Mouse (Mus musculus) lung, embryonic 14.5 days (tissue): ENCODE results near the gene Mroh2a. TPM values are rescaled to one million over a fixed set of nuclear protein-coding genes. Genes with fewer than 3 reads are reported as not detected.

ENCODE experiments used
- ATAC-seq: fragments of 200-750 bp; cut with Nextera tagmentation; 2 replicates; pipeline ENCODE4 v1.8.0; 2017; ENCODE audit warnings: mild to moderate bottlenecking, moderate TSS enrichment, moderate library complexity; ENCODE audit not compliant: insufficient read depth
- DNase-seq: peaks from one replicate; pipeline ENCODE4 v3.0.0-alpha.2; 2015
- H3K27ac ChIP-seq: fragments of 300-500 bp; sonication (generic); 2 replicates; pipeline ENCODE4 v1.5.1; 2014; ENCODE audit warnings: low read depth, mild to moderate bottlenecking, moderate library complexity
- H3K27me3 ChIP-seq: fragments of 300-500 bp; sonication (generic); 2 replicates; pipeline ENCODE4 v1.6.1; 2014; ENCODE audit warnings: low read length, control low read depth; ENCODE audit not compliant: insufficient read depth
- H3K36me3 ChIP-seq: fragments of 300-500 bp; sonication (generic); 2 replicates; pipeline ENCODE4 v1.6.1; 2014; ENCODE audit warnings: control low read depth; ENCODE audit not compliant: insufficient read depth
- H3K4me1 ChIP-seq: fragments of 300-500 bp; sonication (generic); 2 replicates; pipeline ENCODE4 v1.6.1; 2014; ENCODE audit warnings: antibody characterized with exemption, control low read depth; ENCODE audit not compliant: insufficient read depth
- H3K4me2 ChIP-seq: fragments of 300-500 bp; sonication (generic); 2 replicates; pipeline ENCODE4 v1.6.1; 2014; ENCODE audit warnings: mild to moderate bottlenecking
- H3K4me3 ChIP-seq: fragments of 300-500 bp; sonication (generic); 2 replicates; pipeline ENCODE4 v1.5.1; 2014; ENCODE audit warnings: low read depth, low read length
- H3K9ac ChIP-seq: fragments of 300-500 bp; sonication (generic); 2 replicates; pipeline ENCODE4 v1.6.1; 2014
- H3K9me3 ChIP-seq: fragments of 300-500 bp; sonication (generic); 2 replicates; pipeline ENCODE4 v1.6.1; 2016; ENCODE audit warnings: low read depth, low read length, control low read depth
- CTCF ChIP-seq: IDR thresholded peaks from 2 replicates; pipeline ENCODE4 v1.5.1; 2016; ENCODE audit warnings: antibody characterized with exemption, low read depth
- WGBS: fragments of 180-500 bp; shearing (Covaris S2); extraction: QIAGEN DNeasy Blood & Tissue Kit; methylation state at CpG from one replicate; pipeline ENCODE4 v1.1.7; 2014; 5-methylcytosine and 5-hydroxymethylcytosine counted together
- polyA plus RNA-seq: library from polyadenylated mRNA; unstranded; fragments of >200 nt; fragmentation: Nextera tagmentation; extraction: Ambion mirVana; gene quantifications from 2 replicates; pipeline ENCODE4 v1.2.1, GENCODE M21; 2014

Mroh2a gene
- polyA plus RNA-seq, 1 experiment from 2014 or later, result 2.1 TPM

DNA sequence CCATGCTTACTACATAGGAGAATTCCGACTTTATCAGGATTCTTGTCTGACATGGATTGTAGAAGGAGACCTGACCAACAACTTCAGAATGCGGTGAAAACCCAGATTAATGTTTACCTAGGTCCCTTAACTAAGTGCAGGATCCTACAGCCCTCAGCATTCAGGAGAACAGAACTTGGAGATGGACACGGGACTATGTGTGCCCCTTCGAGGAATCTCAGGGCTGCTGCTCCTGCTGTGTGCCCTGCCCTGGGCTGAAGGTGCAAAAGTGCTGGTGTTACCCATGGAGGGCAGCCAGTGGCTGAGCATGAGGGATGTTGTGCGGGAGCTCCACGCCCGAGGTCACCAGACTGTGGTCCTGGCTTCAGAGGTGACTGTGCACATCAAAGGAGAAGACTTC lies 26.3 kb upstream of the Mroh2a start, which contains the start of gene Ugt1a2:
Gene Ugt1a2 (plus strand): TSS at position 146 of the 400 bp plus-strand sequence.
- Histone ChIP-seq H3K4me1 (no peaks in the 10 kb centered on the region), H3K9me3 (peaks cover 9% of the 10 kb centered on the region; the same call in 1 of the 2 replicates), H3K9ac (no peak within 1 kb of the TSS), H3K4me3 (no peak within 1 kb of the TSS), H3K36me3 (no peaks in the 10 kb centered on the region), H3K27me3 (no peaks in the 10 kb centered on the region), H3K4me2 (no peak within 1 kb of the TSS), H3K27ac (no peak within 1 kb of the TSS)
- TF ChIP-seq CTCF, result no peak
- 73% methylated on average over 7 of the region's 7 CpGs for WGBS
- DNase-seq, result no peak
- no peak for ATAC-seq

DNA sequence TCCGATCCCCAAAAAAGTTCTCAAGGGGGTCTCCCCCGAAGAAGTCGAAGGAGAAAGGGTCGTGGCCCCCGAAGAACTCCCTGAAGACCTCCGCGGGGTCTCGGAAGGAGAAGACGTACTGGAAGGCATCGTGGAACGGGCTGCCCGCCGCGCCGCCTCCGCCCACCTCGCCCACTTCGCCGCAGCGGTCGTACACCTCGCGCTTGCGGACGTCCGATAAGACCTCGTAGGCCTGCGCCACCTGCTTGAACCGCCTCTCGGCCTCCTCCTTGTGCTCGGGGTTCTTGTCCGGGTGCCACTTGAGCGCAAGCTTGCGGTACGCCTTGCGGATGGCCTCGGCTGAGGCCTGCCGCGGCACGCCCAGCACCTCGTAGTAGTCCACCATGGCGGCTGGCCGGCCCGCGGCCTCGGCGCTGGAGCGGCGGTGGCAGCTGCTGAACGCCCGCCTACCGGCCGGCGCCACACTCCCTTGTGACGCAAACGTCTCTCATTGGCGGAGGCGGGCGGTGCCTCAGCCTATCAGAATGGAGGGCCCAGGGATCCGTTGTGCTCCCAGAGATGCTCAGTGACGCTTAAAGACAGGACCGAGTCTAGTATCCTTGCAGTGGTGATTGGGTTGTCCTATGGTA lies 21.4 kb upstream of the Mroh2a start, which contains the start of gene Dnajb3:
Gene Dnajb3 (minus strand): TSS at position 489 of the 629 bp plus-strand sequence.
- no peak for TF ChIP-seq CTCF
- 4% methylated on average over 62 of the region's 62 CpGs for WGBS
- peak; percentile 99 for ATAC-seq

DNA sequence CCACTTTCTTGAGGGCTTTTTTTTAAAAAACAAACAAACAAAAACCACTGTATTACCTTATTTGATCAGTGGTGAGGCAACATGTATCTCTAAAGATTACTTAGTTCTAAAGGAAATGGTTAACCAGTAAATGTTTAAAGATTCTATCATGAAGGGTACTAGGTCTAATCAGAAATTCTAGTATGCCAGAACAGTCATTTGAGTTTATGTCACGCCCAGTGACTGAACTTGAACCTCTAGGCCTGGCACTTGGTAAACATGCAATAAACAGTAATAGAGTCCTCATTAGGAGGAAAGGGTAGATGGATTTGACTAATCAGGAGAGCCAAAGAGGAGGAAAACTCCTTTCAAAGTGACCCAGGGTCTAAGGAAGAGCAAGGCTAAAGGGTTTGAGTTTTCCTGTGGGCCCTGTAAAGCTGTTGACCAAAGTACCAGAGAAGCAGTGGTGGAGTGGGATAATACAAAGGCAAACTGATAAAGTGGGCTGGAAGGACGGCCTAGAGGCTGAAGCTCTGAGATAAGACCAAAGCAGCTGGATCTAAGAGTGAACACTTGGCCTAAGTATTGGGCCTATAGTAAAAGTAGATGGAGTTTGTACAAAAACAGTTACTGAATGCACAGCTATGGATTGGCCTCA lies 19.8 kb upstream of the Mroh2a start:
- Histone ChIP-seq H3K4me2 (no peak overlapping the region), H3K9ac (no peak overlapping the region), H3K36me3 (no peaks in the 10 kb centered on the region), H3K9me3 (peaks cover 17% of the 10 kb centered on the region), H3K27ac (no peak overlapping the region; the same call in 1 of the 2 replicates), H3K4me1 (no peaks in the 10 kb centered on the region), H3K27me3 (no peaks in the 10 kb centered on the region), H3K4me3 (no peak overlapping the region)
- 68% methylated on average over 2 of the region's 2 CpGs for WGBS
- DNase-seq, result no peak
- TF ChIP-seq CTCF, result no peak
- no peak for ATAC-seq

More for the DNA sequence above, 21.4 kb upstream of the Mroh2a start, which contains the start of gene Dnajb3:
- Histone ChIP-seq H3K4me2 (peak within 1 kb of the TSS; percentile 81), H3K4me3 (peak within 1 kb of the TSS; percentile 44), H3K9ac (peak within 1 kb of the TSS; percentile 64), H3K9me3 (peaks cover 9% of the 10 kb centered on the region; the same call in 1 of the 2 replicates), H3K27ac (no peak within 1 kb of the TSS), H3K36me3 (no peaks in the 10 kb centered on the region), H3K27me3 (no peaks in the 10 kb centered on the region), H3K4me1 (no peaks in the 10 kb centered on the region)
- peak; percentile 90 for DNase-seq

DNA sequence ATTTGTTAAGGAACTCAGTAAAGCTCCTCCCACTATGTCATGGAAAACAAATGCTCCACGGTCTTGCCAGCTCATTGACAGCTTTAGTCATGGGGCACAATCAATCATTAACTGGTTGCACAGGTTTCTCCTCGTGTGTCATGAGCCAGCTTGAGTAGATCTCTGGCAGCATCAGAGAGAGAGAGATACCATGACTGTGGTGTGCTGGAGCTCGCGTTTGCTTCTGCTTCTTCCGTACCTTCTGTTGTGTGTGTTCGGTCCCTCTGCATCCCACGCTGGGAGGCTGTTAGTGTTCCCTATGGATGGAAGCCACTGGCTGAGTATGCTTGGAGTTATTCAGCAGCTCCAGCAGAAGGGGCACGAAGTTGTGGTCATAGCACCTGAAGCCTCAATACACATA lies 15.0 kb upstream of the Mroh2a start, which contains the start of gene Ugt1a1:
Gene Ugt1a1 (plus strand): TSS at position 148 of the 400 bp plus-strand sequence.
- Histone ChIP-seq H3K4me2 (no peak within 1 kb of the TSS), H3K9me3 (peaks cover 53% of the 10 kb centered on the region)
- 64% methylated on average over 8 of the region's 8 CpGs for WGBS

DNA sequence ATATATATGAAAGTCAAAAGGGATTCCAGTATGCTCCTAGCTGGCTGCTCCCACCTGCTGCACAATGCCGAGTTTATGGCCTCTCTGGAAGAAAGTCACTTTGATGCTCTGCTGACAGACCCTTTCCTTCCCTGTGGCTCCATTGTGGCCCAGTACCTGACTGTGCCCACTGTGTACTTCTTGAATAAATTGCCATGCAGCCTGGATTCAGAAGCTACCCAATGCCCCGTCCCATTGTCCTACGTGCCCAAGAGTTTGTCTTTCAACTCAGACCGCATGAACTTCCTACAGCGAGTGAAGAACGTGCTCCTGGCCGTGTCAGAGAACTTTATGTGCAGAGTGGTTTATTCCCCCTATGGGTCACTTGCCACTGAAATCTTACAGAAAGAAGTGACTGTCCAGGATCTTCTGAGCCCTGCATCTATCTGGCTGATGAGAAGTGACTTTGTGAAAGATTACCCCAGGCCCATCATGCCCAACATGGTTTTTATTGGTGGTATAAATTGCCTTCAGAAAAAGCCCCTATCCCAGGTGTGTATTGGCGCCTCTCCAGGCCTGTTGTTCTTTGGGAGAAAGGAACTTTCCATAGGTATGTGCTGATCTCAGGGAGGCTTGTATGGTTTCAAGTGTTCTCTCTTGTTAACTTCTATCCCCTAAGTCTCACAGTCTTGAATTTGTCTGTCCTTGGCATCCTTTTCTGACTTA lies 14.3 kb upstream of the Mroh2a start:
- Histone ChIP-seq H3K4me2 (no peak overlapping the region), H3K9ac (no peak overlapping the region), H3K27ac (no peak overlapping the region), H3K4me3 (no peak overlapping the region), H3K4me1 (no peaks in the 10 kb centered on the region), H3K36me3 (no peaks in the 10 kb centered on the region), H3K27me3 (no peaks in the 10 kb centered on the region), H3K9me3 (peaks cover 60% of the 10 kb centered on the region)
- peak; percentile 20 for DNase-seq
- TF ChIP-seq CTCF, result no peak
- 0 out of 2 replicates have a peak, but pooled peaks have one; percentile 3 for ATAC-seq
- 54% methylated on average over 8 of the region's 8 CpGs for WGBS

More for the DNA sequence above, 15.0 kb upstream of the Mroh2a start, which contains the start of gene Ugt1a1:
- H3K27me3 ChIP-seq, result no peaks in the 10 kb centered on the region
- no peak for TF ChIP-seq CTCF
- H3K36me3 ChIP-seq, result no peaks in the 10 kb centered on the region
- ATAC-seq (no peak), DNase-seq (no peak)
- no peak within 1 kb of the TSS for H3K4me3 ChIP-seq
- H3K4me1 ChIP-seq, result no peaks in the 10 kb centered on the region
- no peak within 1 kb of the TSS for H3K9ac ChIP-seq
- H3K27ac ChIP-seq, result no peak within 1 kb of the TSS

DNA sequence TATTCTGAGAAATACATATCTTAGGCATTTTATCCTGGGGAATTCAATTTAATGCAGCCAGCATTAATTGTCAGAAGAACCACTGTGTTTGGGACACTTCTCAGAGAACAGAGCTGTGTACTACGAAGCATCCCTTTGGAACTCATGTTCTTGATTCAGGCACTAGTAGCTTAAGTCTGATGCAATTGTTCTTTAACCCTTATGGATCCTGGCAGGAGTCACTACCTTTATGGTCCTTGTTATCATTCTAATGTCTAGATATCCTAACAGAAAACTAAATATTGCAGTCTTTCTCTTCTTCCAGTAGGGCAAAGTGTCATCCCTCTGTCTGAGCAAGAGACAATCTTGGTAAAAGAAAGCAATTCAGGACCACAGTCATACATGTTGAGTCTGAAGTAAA lies 13.7 kb upstream of the Mroh2a start:
- peaks cover 62% of the 10 kb centered on the region for H3K9me3 ChIP-seq
- H3K27me3 ChIP-seq, result no peaks in the 10 kb centered on the region
- H3K36me3 ChIP-seq, result no peaks in the 10 kb centered on the region
- 74% methylated on average over 1 of the region's 1 CpGs for WGBS
- no peak overlapping the region for H3K9ac ChIP-seq
- no peak for TF ChIP-seq CTCF
- DNase-seq (peak; percentile 11), ATAC-seq (no peak)
- no peak overlapping the region for H3K4me2 ChIP-seq
- no peak overlapping the region for H3K27ac ChIP-seq
- H3K4me3 ChIP-seq, result no peak overlapping the region
- H3K4me1 ChIP-seq, result no peaks in the 10 kb centered on the region
